Mouse (Mus musculus) myocyte (in vitro differentiated cells): ENCODE measurements at regions not wholly inside any gene's neighbourhood (a gene's known extent, or its start where the extent isn't known, plus 50 kb on each side); places are given as distances from the start of the nearest gene placed in this dataset.

ENCODE experiments used
- H3K27me3 ChIP-seq: one replicate; pipeline ENCODE4 v1.6.1; 2011; ENCODE audit not compliant: control insufficient read depth, insufficient read depth, insufficient read length
- H3K36me3 ChIP-seq: one replicate; pipeline ENCODE4 v1.6.1; 2011; ENCODE audit not compliant: control insufficient read depth, insufficient read depth
- H3K4me2 ChIP-seq: one replicate; pipeline ENCODE4 v1.6.1; 2011; ENCODE audit warnings: low read depth, control low read depth
- H3K4me3 ChIP-seq: one replicate; pipeline ENCODE4 v1.5.1; 2011; ENCODE audit warnings: mild to moderate bottlenecking, control low read depth, moderate library complexity
- H3K79me2 ChIP-seq: one replicate; pipeline ENCODE4 v1.6.1; 2011; ENCODE audit not compliant: control insufficient read depth, insufficient read depth
- H3ac ChIP-seq: one replicate; pipeline ENCODE4 v1.6.1; 2011; ENCODE audit not compliant: control insufficient read depth, insufficient read length
- CEBPB ChIP-seq: IDR thresholded peaks from 2 replicates; pipeline ENCODE4 v1.6.1; 2011; ENCODE audit warnings: mild to moderate bottlenecking, moderate library complexity; ENCODE audit not compliant: poor library complexity, insufficient read depth, severe bottlenecking
- E2F4 ChIP-seq: IDR thresholded peaks from one replicate; pipeline ENCODE4 v1.6.1; 2011; ENCODE audit warnings: mild to moderate bottlenecking, control low read depth, moderate library complexity; ENCODE audit not compliant: insufficient read depth
- MAX ChIP-seq: IDR thresholded peaks from one replicate; pipeline ENCODE4 v1.6.1; 2011; ENCODE audit warnings: low read depth, mild to moderate bottlenecking, control low read depth
- MYOD1 ChIP-seq, 3 experiments: IDR thresholded peaks; one replicate each; pipeline ENCODE4 v1.6.1; 2011; ENCODE audit warnings: control low read depth in 2 of 3, low read depth in 2 of 3, mild to moderate bottlenecking in 2 of 3, moderate library complexity in 1 of 3; ENCODE audit not compliant: insufficient read length in 2 of 3, control insufficient read depth in 1 of 3
- MYOG ChIP-seq, 3 experiments: IDR thresholded peaks; one replicate each; pipeline ENCODE4 v1.6.1; 2011; ENCODE audit warnings: control low read depth in 2 of 3, low read depth in 2 of 3, mild to moderate bottlenecking in 2 of 3; ENCODE audit not compliant: insufficient read length in 2 of 3, control insufficient read depth in 1 of 3, insufficient read depth in 1 of 3
- POLR2A ChIP-seq: IDR thresholded peaks from one replicate; pipeline ENCODE4 v1.6.1; 2011; ENCODE audit warnings: low read depth, mild to moderate bottlenecking, control low read depth, moderate library complexity; ENCODE audit not compliant: insufficient read length
- POLR2AphosphoS2 ChIP-seq: IDR thresholded peaks from one replicate; pipeline ENCODE4 v1.6.1; 2011; ENCODE audit warnings: low read depth, control low read depth; ENCODE audit not compliant: insufficient read length
- REST ChIP-seq: IDR thresholded peaks from one replicate; pipeline ENCODE4 v1.6.1; 2011; ENCODE audit warnings: mild to moderate bottlenecking, control low read depth, moderate library complexity; ENCODE audit not compliant: insufficient read depth, insufficient read length
- SRF ChIP-seq: IDR thresholded peaks from one replicate; pipeline ENCODE4 v1.6.1; 2011; ENCODE audit warnings: low read depth; ENCODE audit not compliant: control insufficient read depth, insufficient read length
- TCF12 ChIP-seq: IDR thresholded peaks from one replicate; pipeline ENCODE4 v1.6.1; 2011; ENCODE audit warnings: mild to moderate bottlenecking, control low read depth; ENCODE audit not compliant: poor library complexity, insufficient read depth, severe bottlenecking
- TCF3 ChIP-seq: IDR thresholded peaks from one replicate; pipeline ENCODE4 v1.6.1; 2011; ENCODE audit warnings: low read depth, control low read depth; ENCODE audit not compliant: insufficient read length
- USF1 ChIP-seq: IDR thresholded peaks from one replicate; pipeline ENCODE4 v1.6.1; 2011; ENCODE audit warnings: low read depth, mild to moderate bottlenecking, control low read depth, moderate library complexity

- Histone ChIP-seq H3K36me3 (no peaks in the 10 kb centered on the region), H3K79me2 (no peaks in the 10 kb centered on the region), H3K4me2 (no peak overlapping the region), H3K4me3 (no peak overlapping the region), H3K27me3 (no peaks in the 10 kb centered on the region), H3ac (no peak overlapping the region)
- no peak for TF ChIP-seq SRF
- TF ChIP-seq CEBPB, result no peak
- TF ChIP-seq MYOG (IDR thresholded peaks at IDR 0.05; ENCODE audit: control insufficient read depth in 1 of 3, insufficient read depth in 1 of 3, insufficient read length in 2 of 3, low read depth in 2 of 3), result no peak
- no peak for TF ChIP-seq E2F4
- TF ChIP-seq TCF12, result no peak
- no peak for TF ChIP-seq TCF3
- TF ChIP-seq MYOD1 (IDR thresholded peaks at IDR 0.05; ENCODE audit: control insufficient read depth in 1 of 3, insufficient read length in 2 of 3, low read depth in 2 of 3), result no peak
- TF ChIP-seq USF1, result no peak
- no peak for TF ChIP-seq REST
- no peak for TF ChIP-seq MAX
- no peak for TF ChIP-seq POLR2AphosphoS2
- no peak for TF ChIP-seq POLR2A
Measured at GRCm38 (mm10) chrX:13224902-13225301, 55.9 kb upstream of the Ddx3x start.

GRCm38 (mm10) chrX:13226429-13226828, 54.3 kb upstream of the Ddx3x start:
- Histone ChIP-seq H3K79me2 (no peaks in the 10 kb centered on the region), H3ac (no peak overlapping the region), H3K36me3 (no peaks in the 10 kb centered on the region), H3K4me3 (no peak overlapping the region), H3K4me2 (no peak overlapping the region), H3K27me3 (no peaks in the 10 kb centered on the region)
- TF ChIP-seq MYOD1 (IDR thresholded peaks at IDR 0.05; ENCODE audit: control insufficient read depth in 1 of 3, insufficient read length in 2 of 3, low read depth in 2 of 3) (no peak), USF1 (no peak), POLR2A (no peak), POLR2AphosphoS2 (no peak)

GRCm38 (mm10) chrX:13229891-13230614, 50.7 kb upstream of the Ddx3x start:
- TF ChIP-seq SRF (no peak), TCF3 (no peak), TCF12 (no peak), USF1 (no peak)
- Histone ChIP-seq H3K4me2 (peak overlapping the region; percentile 92), H3K36me3 (no peaks in the 10 kb centered on the region), H3ac (no peak overlapping the region), H3K27me3 (no peaks in the 10 kb centered on the region), H3K79me2 (no peaks in the 10 kb centered on the region), H3K4me3 (peak overlapping the region; percentile 27)

GRCm38 (mm10) chrX:13230615-13231179, 50.1 kb upstream of the Ddx3x start:
- Histone ChIP-seq H3K79me2 (no peaks in the 10 kb centered on the region), H3K27me3 (no peaks in the 10 kb centered on the region), H3K4me3 (peak overlapping the region; percentile 27), H3ac (no peak overlapping the region), H3K4me2 (peak overlapping the region; percentile 92), H3K36me3 (no peaks in the 10 kb centered on the region)
- no peak for TF ChIP-seq MYOG (IDR thresholded peaks at IDR 0.05; ENCODE audit: control insufficient read depth in 1 of 3, insufficient read depth in 1 of 3, insufficient read length in 2 of 3, low read depth in 2 of 3)
- TF ChIP-seq USF1, result no peak
- no peak for TF ChIP-seq E2F4
